Mouse (Mus musculus): ENCODE measurements at regions not wholly inside any gene's neighbourhood (a gene's known extent, or its start where the extent isn't known, plus 50 kb on each side); places are given as distances from the start of the nearest gene placed in this dataset.

DNA sequence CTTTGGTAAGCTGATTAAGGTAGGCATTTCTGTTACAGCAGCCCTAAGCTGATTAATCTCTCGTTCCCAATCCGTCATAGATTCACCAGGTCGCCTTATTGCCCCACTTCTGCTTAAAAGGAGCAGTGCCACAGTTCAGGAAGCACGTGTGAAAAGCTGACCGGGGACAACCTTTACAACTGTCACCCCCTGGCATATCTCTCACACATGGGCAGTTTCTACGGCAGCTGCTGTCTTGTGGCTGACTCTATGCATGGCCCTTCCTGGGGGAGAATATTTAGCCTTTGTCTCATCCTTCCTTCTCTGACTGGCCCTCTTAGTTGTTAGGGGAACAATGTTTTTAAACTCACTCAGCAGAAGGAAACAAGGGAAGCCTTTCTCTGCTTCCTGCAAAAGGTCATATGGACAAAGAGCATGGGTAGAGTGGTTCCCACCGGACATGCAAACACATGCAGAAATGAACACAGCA is 290.9 kb upstream of the Rnaseh2b start:
- DNase-seq (ENCODE audit: low spot score), result no peak

DNA sequence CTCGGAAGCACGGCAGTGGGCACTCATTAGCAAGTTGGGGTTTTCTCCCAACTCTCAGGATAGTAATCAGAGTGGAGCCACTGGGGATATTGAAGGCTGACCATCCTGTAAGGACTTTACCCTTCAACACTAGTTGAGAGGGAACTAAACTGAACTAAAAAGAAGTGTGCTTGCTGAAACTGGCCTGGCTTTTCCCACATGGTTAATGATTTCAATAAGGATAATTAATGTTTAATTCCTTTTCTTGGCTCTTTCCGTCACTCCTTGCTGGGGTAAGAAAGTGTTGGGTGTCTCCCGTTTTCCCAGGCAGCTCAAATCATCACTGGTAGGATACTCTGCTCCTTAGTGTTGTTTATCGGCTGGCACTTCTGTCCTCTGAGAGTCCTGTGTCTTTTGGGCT is 290.3 kb upstream of the Rnaseh2b start:
- no peak for DNase-seq (ENCODE audit: low spot score)

DNA sequence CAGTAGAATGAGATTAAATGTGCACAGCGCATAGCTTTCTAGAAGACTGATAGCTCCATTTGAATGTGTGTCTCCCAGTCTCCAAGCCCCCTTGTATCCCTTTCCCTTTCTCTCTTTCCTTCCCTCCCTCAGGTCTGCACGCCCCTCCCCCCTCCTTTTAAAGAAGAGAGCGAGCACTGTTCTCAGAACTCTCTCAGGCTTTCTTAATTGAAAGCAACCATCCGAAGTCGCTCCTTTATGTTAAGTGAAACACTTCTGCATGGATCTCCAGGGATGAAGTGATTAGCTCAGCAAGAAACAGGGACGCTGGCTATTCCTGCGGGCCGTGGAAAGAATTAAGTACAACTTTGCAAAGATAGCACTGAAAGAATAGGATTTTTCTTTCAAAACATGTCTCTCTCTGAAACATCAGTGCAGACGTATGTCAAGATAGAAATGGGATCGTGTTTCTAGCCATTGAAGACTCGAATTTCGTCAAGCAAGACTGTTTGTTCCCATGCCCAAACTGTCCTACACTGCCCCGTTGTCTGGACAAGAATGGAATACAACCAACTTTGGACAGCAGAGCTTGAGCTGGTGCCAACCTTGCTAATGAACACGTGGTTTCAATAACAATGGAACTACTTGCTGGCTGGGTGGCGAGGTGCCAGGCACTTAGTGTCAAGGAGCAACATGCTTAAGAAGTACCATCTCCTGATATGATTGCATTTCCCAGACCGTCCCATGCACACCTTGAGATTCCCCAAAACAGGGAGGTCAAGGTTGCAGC is 289.2 kb upstream of the Rnaseh2b start:
- DNase-seq (ENCODE audit: low spot score), result peak; percentile 58

DNA sequence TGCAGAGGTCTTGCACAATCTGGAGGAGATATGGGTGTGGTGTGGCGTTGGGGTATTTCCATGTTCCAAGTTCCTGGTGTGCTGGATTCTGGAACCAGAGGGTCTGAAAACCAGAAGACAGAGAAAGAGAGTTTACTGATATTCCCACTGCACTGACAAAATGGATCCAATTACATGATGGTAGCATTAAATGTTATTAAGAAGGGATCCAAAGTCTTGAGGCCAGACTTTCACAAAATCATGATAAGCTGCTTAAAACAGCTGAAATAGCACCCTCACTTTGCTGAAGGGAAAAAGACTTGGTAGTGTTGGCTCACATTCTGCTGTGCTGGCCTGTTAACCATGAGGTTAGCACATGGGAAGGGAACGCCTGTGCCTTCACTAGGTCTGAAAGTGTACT is 288.6 kb upstream of the Rnaseh2b start:
- DNase-seq (ENCODE audit: low spot score), result no peak

DNA sequence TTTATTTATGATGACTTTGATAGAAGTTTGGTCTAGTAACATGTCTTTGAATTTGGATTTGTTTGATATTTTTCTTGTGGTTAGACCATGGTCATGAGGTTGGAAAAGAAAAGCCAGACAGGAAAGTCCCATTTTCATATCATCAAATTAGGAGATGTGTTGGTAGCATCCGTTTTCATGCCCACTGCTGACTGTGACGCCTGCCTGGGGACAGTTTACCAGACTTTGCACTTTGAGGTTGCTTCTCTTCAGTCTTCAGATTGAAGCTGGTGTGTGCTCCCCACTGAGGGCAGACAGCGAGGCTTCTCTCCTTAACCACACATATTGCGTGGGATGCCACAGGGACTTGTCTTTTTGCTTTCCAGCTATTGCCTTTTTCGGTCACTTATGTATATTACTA is 283.7 kb upstream of the Rnaseh2b start:
- DNase-seq (ENCODE audit: low spot score), result no peak

DNA sequence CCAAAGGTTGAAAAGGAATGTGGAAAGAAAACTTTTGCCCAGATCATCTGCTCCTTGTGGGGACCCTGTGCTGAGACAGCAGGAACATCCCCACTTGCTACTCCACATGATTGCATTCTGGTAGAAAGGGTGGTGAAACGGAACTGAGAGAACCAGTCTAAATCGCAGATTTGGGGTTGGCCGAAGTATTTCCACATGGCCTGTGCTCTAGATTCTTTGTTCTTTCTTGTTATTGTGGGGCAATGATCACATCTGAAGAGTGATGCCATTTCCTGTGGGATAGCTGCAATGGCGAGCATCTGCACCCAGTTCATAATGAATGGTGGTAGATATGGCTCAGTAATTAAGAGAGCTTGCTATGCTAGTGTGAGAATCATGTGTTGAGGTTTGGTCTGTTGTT is 273.6 kb upstream of the Rnaseh2b start:
- DNase-seq (ENCODE audit: low spot score), result no peak

DNA sequence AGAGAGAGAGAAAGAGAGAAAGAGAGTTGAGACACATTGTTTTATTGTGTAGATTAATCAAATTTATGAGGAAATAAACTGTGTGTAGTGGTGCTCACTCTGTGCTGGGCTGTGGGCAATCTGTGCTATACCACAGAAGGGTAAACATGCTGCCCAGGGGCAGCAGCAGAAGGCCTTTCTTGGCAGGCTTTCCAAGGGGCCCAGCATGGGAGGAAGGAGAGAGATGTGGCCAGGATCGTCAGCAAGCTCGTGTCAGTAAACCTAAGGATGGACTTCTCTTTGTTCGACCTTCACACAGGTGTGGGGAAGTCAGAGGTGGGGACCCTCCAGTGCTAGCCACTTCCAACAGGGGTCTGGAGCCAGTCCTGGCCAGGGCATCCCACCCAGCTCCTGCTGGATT is 271.4 kb upstream of the Rnaseh2b start:
- DNase-seq (ENCODE audit: low spot score), result no peak

DNA sequence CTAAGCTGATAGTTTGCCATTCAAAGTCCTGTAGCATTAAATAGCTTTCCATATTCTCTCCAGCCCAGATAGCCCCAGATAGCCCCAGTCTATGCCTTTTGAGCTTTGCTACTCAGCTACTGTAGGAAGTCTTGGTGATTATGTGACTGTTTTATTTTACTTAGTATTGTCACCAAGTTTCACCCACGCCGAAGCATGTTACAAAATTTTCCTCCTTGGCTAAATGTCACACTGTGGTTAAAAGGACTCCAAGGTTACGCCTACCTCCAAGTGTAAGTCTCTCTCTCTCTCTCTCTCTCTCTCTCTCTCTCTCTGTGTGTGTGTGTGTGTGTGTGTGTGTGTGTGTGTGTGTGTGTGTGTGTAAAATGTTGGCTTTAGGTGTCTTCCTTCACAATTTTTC is 270.2 kb upstream of the Rnaseh2b start:
- no peak for DNase-seq (ENCODE audit: low spot score)

DNA sequence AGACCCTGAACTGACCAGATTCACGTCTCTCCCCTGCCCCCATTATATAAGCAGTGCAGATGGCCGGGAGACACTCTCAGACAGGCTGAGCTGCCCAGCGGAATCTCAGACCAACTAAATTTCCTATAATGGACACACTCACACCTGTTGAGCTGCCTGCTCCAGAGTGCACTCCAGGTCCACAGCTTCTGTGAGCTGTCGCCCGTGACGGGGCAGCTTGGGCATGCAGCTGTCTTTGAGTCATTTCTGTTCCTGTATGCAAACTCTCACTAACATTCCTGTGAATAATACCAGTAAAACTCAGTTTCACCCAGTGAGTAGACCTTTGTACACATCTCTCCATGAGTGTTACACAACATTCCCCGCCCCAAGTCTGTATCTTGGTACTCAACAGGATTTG is 269.4 kb upstream of the Rnaseh2b start:
- peak; percentile 13 for DNase-seq (ENCODE audit: low spot score)

DNA sequence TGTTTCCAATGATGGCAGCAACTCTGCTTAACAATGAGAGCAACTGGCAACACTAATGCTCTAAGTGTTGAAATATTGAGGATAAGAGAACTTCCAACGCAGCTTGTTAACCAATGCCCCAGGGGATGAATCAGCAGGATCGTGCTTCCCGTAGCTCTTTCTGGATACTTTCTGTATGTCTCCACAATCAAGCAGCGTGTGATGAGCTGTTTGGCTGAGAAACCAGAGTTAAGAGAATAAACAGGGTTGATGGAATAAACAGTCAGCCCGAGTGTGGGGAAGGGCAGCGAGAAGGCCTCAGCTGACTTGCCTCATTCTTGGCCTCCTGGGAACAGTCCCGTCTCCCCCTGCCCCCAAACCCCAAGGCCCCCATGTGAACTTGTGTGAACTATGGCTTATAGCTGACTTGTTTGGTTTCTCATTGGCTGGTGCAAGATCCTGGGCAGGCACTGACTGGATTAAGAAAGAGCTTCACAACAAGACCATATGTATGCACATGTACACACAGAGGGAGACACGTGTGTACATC is 264.6 kb upstream of the Rnaseh2b start:
- DNase-seq (ENCODE audit: low spot score), result peak; percentile 34

DNA sequence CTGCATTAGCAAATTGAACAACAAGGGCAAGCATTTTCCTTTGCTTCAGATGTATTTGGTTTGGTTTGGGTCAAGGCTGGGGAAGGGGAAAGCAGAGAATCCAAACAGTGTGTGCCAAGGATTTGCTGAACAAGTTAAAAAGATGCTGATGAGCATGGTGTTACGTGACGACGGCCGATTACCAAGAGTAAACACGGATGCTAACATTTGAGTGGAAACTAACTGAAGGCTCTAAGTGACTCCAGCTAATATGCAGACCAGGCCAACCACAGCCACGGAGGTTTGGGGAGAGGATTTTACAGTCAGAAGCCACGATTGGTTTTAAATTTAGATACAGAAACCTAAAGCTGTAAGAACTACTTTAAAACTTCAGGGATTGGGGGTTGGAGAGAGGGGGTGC is 262.3 kb upstream of the Rnaseh2b start:
- DNase-seq (ENCODE audit: low spot score), result no peak

DNA sequence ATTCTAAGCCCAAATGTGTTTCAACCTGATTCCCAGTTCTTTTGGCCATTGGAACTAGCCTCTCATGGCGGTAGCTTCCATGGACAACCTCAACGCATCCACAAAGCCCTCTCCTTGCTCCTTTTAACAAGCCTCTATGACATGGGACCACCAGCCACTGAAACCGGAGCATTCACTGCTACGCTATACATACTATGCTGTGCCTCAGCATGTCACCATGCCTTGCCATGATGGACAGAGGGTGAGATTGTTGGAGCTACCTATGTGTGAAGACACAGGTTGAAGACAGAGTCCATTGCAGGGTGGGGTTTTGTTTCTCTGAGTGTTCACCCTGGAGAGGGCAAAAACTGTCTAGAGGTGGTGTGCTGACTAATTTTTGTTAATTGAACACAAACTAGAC is 258.7 kb upstream of the Rnaseh2b start:
- DNase-seq (ENCODE audit: low spot score), result no peak

DNA sequence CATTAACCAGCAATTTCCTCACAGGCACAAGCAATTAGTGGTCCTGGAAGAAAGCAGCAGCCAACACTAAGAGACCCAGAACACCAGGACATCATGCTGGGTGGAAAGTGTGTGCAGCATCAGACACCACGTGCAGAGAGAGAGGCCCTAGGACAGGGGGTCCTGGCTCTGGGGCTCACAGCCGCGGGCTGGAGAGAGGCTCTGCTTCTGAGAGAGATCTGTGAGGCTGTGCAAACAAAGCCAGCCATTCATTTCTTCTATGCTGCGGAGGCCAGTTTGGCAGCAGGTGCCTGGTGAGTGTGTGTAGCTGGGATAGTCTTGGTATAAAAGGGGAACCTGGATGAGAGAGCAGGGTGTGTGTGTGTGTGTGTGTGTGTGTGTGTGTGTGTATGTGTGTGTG is 257.7 kb upstream of the Rnaseh2b start:
- no peak for DNase-seq (ENCODE audit: low spot score)

DNA sequence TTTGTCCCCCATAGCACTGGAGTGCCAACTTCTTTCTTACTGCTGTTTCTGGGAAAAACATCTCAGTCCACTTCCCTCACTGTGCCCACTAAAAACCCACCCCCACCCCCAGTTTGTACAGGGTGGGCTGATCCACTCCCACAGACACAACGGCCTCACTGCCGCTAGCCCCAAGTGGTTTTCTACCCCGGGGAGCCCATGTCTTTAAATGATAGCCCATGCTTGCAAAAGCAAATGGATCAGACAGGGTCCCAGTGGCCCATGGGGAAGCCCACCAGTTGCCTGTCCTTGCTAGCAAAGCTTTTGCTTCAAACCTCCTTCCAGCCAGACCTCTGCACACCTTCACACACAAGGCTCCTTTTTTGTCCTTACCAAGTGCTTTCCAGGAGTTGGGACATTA is 257.0 kb upstream of the Rnaseh2b start:
- DNase-seq (ENCODE audit: low spot score), result no peak

DNA sequence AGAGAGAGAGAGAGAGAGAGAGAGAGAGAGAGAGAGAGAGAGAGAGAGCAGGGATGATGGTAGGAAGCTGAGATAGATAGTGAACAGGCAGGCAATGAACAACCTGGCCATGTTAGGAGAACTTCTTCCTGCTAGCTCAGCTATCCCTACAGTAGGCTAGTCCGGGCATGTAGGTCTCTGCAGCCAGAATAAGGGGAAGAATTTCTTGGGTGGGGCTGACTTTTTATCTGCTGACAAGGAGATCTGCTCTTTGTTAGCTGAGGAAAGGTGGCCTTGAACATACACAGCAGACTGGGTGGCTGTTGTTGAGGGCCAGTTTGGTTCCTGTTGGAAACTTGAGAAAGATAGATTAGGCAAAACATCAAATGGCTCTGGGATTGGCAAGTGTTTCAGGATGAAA is 254.9 kb upstream of the Rnaseh2b start:
- DNase-seq (ENCODE audit: low spot score), result no peak

DNA sequence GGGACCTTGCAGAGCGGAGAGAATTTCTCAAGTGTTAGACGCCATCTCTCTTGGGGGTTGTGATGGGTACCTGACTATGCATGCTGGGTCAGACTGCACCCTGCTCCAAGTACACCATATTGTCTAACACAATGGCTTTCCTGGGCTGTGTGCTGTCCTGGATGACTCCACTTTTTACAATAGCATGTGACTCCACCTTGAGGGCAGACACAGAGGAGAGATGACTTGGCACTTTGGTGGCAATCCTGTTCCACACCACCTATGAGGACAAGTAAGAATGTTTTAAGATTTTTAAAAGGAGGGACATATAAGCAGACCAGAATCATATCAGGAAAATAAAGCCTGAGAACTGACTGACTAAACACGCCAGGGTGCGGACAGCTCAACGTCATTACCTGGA is 254.5 kb upstream of the Rnaseh2b start:
- DNase-seq (ENCODE audit: low spot score), result no peak

DNA sequence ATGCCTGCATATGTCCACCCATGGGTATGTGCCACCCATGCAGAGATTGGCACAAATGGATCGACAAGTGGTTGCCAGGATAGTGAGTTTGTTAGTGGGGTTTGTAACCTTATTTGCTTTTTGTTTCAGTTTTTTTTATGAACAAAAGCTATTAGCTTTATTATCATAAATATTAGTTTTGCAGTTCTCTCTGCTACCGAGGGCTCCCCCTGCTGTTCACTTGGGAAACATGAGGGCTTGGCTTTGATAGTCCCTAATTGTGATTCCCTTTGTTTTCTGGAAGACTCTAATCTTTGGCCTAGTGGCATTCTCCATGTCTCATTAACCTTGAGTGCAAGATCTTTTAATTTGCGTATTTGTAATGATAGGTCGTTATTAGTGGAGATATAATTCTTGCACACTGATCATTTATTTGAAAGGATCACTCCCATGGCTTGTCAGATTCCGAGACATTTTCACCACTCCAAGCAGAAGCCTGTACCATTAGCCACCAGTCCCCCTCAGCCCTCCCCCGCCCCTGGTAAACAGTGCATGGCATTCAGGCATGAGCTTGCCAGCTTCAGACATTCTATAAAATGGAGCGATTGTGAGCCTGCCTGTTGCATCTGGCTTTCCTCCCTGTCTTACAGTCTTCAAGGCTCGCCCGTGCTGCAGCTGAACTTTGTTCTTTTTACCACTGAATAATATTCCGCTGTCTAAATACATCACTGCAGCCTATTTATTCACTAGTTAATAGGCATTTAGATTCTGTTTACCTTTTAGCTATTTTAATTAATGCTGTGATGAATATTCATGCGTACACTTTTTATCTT is 249.9 kb upstream of the Rnaseh2b start:
- DNase-seq (ENCODE audit: low spot score), result peak; percentile 80

DNA sequence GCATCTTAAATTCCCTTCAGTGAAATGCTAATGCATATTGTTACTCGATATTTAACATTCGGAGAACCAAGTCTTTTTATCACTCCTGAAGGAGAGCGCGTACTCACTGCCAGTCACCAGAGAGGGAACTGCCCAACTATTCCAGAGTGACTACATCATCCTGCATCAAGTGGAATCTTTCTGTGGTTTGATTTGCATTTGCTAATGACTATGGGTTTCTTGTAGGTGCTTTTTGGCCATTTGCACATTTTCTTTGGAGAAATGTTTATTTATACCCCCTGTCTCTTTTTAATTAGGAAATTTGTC is 249.3 kb upstream of the Rnaseh2b start:
- no peak for DNase-seq (ENCODE audit: low spot score)

DNA sequence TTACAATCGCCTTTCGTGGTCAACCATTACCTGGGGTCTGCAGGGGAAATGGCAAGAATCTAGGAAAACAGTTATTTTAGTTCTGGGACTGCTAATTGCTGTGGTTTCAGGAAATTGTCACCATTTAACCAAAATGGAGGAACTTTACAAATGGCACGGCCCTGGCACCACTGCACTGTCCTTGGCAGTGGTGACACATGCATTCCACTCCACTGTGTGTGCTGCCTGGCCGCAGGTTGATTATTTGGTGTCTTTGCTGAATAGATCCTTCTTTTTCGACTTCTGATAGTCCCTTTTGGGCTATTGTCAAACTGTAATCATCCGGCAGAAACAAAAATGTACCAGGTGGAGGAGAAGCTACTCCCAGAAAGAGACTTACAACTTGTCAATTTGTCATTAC is 241.4 kb upstream of the Rnaseh2b start:
- no peak for DNase-seq (ENCODE audit: low spot score)

DNA sequence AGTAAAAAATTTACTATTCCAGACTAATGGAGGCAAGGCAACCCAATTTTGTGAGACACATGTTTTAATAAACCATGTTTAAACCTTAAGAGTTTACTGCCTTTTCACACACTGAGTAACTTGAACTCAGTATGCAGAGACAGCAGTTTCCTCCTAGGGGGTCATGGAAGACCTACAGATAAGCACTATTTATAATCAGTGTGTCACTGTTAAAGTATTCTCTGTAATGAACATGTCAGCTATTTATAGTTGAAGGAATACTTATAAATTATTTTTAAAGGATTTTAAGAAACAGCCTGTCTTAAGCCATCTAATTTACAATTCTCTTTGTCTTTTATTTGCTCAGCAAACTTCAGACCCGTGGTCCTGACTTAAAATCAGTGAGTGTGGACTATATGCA is 240.5 kb upstream of the Rnaseh2b start:
- DNase-seq (ENCODE audit: low spot score), result no peak

DNA sequence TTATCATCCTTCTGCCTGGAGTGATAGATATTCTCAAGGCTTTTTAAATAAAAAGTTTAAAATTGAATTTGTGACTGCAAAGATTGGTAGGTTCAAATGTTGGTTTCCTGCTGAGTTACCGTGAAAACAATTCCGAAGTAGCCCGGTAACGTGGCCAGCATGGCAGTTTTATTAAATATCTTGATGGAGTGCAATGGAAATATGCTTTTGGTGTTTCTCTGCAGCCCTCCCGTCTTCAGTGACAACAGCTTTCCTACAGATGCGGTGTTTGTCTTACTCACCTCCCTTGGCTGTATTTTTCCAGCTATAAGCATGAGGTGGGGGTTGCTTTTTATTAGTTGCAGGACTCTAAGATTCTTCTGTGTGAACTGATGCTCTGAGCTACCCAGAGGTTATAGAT is 239.4 kb upstream of the Rnaseh2b start:
- DNase-seq (ENCODE audit: low spot score), result no peak

DNA sequence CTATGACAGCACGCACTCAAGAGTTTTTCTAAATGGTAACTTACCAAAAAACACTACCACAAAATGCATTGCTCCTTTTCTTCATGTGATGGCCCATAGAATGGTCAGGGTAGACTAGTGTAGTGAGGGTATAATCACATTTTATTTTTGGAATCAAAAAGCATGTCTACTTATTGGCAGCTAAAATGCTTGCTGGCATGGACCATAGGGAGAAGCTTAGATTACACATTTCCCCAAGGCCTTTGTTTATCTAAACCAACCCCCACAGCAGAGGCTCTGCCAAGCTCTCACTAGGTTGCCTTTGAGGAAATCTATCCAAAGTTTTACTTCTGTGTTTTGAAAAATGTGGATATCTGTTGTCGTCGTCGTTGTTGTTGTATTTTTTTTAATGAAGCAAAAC is 235.3 kb upstream of the Rnaseh2b start:
- DNase-seq (ENCODE audit: low spot score), result peak; percentile 31

DNA sequence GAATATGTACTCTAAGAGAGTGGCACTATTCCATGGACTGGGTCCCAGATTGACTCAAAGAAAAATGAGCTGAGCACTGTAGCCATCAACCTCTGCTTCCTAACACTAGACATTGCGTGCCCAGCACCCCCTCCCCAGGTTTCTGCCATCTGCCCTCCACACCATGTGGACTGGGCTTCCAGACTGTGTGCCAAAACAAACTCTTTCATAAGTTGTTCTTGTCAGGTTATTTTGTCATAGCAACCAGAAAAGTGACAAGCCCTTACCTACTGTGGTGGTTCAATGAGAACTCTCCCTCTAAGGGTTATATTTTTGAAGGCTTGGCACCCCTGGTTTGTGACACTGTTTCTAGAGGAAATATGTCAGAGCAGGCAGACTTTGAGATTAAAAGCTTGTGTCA is 234.3 kb upstream of the Rnaseh2b start:
- no peak for DNase-seq (ENCODE audit: low spot score)

DNA sequence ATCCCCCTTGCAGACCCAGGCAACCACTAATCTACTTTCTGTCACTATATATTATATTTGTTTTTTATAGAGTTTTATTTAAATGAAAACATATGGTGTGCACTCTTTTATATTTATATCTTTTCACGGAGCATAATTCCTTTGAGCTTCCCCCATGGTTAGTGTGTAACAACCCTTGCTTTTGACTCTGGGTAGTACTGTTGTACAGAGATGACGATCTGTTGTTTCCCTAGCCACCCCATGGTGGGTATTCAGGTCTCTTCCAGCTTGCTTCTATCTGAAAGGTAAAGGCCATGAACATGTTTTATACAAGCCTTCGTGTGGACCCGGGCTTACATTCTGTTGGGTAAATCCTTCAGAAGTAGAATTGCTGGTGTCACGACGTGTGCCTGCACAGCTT is 221.2 kb upstream of the Rnaseh2b start:
- DNase-seq (ENCODE audit: low spot score), result no peak
